Mouse (Mus musculus): ENCODE results near the gene Gtpbp1.

Gtpbp1 gene

DNA sequence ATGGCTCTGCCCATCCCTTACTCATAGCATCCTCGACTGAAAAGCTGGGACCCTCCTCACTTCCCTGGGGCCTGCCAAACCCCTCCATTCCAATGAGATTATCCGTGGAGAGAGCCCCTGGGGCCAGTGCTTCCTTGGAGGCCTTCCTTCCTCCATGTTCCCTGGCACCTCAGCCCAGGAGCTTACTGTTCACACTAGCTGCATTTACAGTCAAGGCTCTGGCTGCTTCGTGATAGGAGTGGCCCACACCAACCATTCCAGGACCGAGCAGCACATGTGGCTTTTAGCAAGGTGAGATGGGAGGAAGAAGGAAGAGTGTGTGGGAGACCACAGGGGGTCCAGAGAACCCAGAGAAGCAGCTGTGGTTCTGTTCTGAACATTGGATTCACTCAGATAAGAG lies 63.2 kb downstream of the Gtpbp1 start:
- DNase-seq (ENCODE audit: low spot score) = no peak

GRCm38 (mm10) chr15:79755176-79755575 lies 64.5 kb downstream of the Gtpbp1 start:
- no peak for DNase-seq (ENCODE audit: low spot score)

DNA sequence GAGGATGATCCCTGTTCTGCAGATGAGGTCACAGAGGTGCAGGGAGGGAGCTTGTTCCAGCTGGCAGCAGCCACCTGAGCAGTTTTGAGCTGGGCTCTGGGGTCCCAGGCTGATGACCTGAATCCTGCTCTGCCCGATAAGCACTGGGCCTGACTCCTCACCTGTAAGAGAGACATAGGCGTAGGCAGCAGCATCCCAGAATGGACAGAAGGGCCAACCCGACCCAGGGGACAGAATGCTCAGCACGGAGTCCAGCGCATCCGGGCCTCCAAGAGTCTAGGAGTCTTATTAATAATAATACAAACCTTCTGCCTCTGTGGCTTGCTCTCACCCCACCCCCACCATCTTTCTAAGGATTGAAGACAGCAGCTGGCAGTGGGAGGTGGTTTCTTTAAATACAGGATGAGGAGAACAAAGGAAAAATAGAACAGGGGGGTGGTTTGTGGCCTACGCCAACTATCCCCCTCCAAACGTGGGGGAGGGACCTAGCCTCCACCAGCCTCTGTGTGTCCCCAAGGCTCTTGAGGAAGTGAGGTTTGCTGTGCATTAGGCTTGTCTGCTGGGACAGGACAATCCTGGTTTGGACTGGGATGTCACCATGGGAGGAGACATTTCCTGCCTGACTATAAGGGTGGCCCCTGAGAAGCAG lies 65.5 kb downstream of the Gtpbp1 start:
- no peak for DNase-seq (ENCODE audit: low spot score)

- no peak for DNase-seq (ENCODE audit: low spot score)
These were observed 66.5 kb downstream of the Gtpbp1 start for GRCm38 (mm10) chr15:79757118-79757517.

DNA sequence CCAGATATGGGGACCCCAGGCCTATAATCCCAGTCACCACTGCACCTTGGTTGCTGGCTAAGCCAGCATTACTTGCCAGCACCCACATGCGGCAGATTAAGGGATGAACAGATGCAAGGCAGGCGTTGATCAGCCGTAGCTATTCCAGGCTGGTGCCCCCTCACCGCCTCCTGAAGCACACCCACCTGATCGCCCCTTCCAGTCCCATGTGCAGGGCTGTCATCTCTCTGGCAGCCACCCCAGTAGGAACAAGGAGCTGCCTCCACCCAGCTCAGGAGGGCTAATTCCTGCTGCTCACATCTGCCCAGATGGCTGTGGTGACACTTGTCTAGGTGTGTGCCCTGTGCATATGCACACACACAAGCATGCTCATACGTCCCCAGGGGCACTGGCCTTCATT lies 70.3 kb downstream of the Gtpbp1 start:
- DNase-seq (ENCODE audit: low spot score) = no peak

GRCm38 (mm10) chr15:79763001-79763400 lies 72.4 kb downstream of the Gtpbp1 start:
- no peak for DNase-seq (ENCODE audit: low spot score)

GRCm38 (mm10) chr15:79763601-79764246 lies 73.1 kb downstream of the Gtpbp1 start:
- DNase-seq (ENCODE audit: low spot score) = peak; percentile 30

DNA sequence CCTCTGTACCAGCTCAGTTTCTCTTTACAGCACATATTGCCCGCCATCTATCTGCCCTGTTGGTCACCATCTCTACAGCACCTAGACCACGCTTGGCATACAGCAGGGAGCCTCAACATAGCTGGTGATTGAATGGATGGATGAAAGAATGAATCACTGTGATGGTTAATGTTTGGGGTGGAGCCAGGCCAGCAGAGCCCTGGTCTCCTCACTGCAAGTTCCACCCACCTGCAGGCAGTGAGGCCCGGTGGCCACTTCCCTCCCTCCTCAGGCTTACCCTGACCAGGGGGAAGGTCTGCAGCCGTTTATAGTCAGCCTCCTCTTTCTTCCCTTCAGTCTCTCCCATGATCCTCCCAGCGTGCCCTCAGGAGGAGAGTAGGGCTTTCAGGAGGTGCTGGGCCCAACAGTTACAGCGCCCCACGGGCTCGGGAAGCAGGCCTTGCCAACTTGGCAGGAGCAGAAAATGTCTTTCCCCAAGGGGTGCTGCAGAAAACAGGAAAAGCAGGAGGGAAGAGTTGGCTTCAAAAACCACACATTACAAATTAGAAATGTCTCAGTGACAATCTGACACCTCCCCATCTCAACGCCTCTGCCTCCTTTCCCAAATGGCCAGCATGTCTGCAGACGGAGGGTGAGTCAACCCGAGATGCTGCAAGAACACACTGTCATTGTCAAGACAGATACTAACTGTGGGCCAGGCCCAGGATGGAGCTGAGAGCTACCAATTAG lies 74.1 kb downstream of the Gtpbp1 start:
- no peak for DNase-seq (ENCODE audit: low spot score)

DNA sequence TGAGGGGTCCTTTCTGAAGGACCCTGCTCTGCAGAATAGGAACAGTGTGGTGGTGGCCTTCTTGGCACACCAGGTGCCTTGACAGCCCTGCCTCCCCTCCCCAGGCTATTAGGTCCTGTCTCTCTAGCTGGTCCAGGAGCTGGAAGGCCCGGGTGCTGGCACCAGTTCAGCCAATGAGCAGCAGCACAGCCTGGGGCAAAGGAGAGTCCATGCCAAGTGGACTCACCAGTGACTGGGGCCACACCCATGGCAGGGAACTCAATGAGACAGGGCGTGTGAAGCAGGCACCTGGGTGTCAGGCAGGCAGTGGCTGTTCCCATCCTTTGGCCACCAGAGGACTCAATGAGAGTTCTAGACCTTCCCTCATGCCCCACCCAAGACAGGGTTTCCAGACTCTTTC lies 74.7 kb downstream of the Gtpbp1 start:
- peak; percentile 64 for DNase-seq (ENCODE audit: low spot score)

GRCm38 (mm10) chr15:79766168-79766567 lies 75.5 kb downstream of the Gtpbp1 start:
- no peak for DNase-seq (ENCODE audit: low spot score)

GRCm38 (mm10) chr15:79766586-79767071 lies 76.0 kb downstream of the Gtpbp1 start:
- no peak for DNase-seq (ENCODE audit: low spot score)

DNA sequence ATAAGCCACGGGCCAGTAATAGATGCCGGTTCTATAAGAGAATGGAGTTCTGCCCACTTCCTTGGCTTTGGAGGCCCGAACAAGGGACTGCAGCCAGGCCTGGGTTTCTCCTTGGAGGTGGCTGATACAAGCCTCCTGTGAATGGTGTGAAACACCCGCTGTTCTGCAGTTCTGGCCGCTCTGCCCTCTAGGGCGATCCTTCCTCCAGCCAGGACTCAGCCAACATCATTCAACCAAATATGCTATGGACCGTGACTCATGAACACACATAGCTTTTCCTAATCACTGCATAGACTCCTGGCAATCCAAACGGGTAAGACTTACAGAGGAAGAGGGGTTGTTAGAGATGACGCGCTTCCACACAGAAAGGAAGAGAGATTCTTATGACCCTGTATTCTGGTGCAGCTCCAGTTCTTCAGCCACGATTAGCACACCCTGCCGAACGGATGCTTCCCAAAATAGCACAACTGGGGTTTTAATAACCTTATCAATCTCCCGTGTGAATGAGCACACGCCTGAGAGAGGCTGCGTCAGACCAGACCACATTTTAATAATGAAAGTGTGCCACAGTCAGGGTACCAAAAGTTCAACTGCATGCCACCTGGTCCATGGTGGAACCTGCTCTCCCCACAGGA lies 76.8 kb downstream of the Gtpbp1 start:
- DNase-seq (ENCODE audit: low spot score) = no peak

GRCm38 (mm10) chr15:79768302-79768701 lies 77.7 kb downstream of the Gtpbp1 start:
- no peak for DNase-seq (ENCODE audit: low spot score)

DNA sequence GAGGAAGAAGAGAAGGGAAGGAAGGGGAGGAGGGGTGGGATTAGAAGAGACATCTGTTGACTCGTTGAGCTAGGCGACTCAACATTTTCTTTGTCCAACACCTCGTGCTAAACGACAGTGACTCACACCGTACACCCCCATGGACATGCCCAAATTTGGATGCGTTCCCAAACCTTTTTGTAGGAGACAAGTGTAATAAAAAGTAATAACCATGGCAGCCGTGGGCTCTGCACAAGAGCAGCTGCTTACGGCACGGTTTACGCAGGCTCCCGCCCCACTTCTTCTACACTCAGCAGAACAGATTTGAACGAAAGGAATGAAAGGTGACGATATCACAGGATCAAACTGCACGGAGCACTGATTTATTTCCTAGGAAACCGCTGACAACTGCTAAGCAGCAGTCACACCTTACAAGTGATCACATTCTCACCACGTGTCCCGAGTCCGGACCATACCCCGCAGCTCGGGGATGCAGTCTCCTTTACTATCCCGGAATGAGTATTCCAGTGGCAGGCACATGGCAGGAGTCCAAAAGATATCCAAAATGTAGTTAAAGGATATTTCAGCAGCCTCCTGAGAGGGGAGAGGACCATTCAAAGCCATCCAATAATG lies 80.1 kb downstream of the Gtpbp1 start:
- DNase-seq (ENCODE audit: low spot score) = no peak

Data from urinary bladder, postnatal 14 days (tissue).